Mouse (Mus musculus) central nervous system, embryonic 11.5 days (tissue): ENCODE results near the gene Fbxw14. TPM values are rescaled to one million over a fixed set of nuclear protein-coding genes. Genes with fewer than 3 reads are reported as not detected.

Experiments
- polyA plus RNA-seq: library from polyadenylated mRNA; depleted of rRNA; stranded (reverse); fragments of >200 nt; gene quantifications from 2 replicates; pipeline ENCODE4 v1.2.3, GENCODE M21; 2012; rRNA removed

Gene Fbxw14
- polyA plus RNA-seq, result not detected in 2 replicates

DNA sequence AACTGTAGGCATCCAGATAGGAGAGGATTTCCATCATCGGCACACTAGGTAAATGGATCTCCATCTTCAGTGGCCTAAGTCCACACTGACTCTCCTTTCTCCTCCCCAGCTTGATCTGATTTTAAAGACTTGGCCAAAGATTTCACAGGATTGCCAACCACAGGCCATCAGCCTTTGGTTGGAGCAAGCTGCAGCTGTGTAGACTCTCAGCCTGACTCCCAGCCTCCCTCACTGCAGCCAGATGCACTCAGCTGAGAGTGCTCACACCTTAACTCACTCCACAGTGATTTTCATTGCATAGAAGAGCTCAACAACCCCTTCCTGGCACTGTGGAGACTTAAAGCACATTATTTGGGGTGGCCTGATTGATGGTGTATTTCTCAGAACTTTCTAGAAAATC lies at the start of gene Fbxw14:
Fbxw14 (minus strand) TSS at position 101 of the 400 bp plus-strand sequence.

DNA sequence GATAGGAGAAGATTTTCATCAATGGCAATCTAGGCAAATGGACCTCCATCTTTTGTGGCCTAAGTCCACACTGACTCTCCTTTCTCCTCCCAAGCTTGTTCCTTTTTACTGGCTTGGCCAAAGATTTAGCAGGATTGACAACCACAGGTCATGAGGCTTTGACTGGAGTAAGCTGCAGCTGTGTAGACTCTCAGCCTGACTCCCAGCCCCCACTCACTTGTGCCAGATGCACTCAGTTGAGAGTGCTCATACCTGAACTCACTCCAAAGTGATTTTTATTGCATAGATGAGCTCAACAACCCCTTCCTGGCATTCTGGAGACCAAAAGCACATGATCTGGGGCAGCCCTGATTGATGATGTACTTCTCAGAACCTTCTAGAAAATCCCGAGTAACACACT lies 52.8 kb downstream of the Fbxw14 start, which contains the start of gene Fbxw20:
Fbxw20 (minus strand) TSS at position 101 of the 400 bp plus-strand sequence.

Other genes starting within 250 kb of the Fbxw14 start
- 18.3 and 47.5 TPM in 2 replicates for gene Shisa5, start 249.1 kb downstream of the Fbxw14 start, polyA plus RNA-seq
- 11.2 and 27.6 TPM in 2 replicates for gene Trex1, start 227.9 kb downstream of the Fbxw14 start, polyA plus RNA-seq
- 36.0 and 41.0 TPM in 2 replicates for gene Atrip, start 213.6 kb downstream of the Fbxw14 start, polyA plus RNA-seq
- 9.6 and 15.0 TPM in 2 replicates for gene Ccdc51, start 205.2 kb downstream of the Fbxw14 start, polyA plus RNA-seq
- 235 and 241 TPM in 2 replicates for gene Tma7, start 205.1 kb downstream of the Fbxw14 start, polyA plus RNA-seq
- 61.2 and 70.5 TPM in 2 replicates for gene Plxnb1, start 192.3 kb downstream of the Fbxw14 start, polyA plus RNA-seq
- not detected in 2 replicates for gene Fbxw21, start 125.6 kb downstream of the Fbxw14 start, polyA plus RNA-seq
- gene Fbxw13, start 91.7 kb downstream of the Fbxw14 start, polyA plus RNA-seq, result not detected in 2 replicates
- gene Fbxw20, start 52.9 kb downstream of the Fbxw14 start, polyA plus RNA-seq, result not detected in 2 replicates
- not detected in 2 replicates for gene Fbxw28, start 52.0 kb upstream of the Fbxw14 start, polyA plus RNA-seq
- not detected in 2 replicates for gene Fbxw22, start 116.6 kb upstream of the Fbxw14 start, polyA plus RNA-seq
- not detected in 2 replicates for gene Fbxw16, start 161.5 kb upstream of the Fbxw14 start, polyA plus RNA-seq
- not detected in 2 replicates for gene Fbxw19, start 208.2 kb upstream of the Fbxw14 start, polyA plus RNA-seq